ENCODE assay signal across 26 mouse cellular contexts in the genomic region with DNA sequence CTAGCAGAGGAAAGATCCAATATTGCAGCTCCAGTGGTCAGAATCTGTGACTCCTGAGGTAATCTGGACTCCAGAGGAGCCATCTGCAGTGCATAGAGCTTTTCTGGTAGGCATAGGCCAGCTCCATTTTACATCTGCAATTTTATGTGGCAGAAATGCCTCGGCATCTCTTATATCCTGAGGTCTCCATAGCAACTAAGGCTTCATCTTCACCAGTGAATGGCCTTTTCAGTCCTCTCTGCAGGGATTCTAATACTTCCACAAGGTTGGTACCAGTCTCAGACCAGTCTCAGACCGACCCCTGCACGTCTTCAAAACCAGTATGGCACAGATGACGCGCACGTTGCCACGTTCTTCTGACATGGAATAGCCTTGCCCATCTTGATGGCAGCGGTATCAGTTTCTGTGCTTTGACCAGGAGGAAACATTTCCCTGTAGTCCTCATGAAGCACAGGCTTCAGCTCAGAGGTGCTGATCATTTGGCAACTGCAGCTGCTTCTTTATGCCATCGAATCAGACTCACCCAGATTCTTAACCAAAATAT. TPM values are rescaled to one million over a fixed set of nuclear protein-coding genes. Genes with fewer than 3 reads are reported as not detected.
DNase-seq lines count a peak whose midpoint lies in the region; ATAC-seq lines count a peak whose summit lies in the region.
"Had no signal": no experiment of that assay in that cellular context is flagged by ENCODE, and none has a peak within 500 bp of the region (broad histone marks: within the 10 kb centered on the region; RNA-seq: fewer than 3 reads in every experiment).

No protein-coding gene starts in this region.

- no peak overlapping the region for H3K9ac ChIP-seq in kidney, embryonic 14.5 days (ENCODE audit: low read depth, low read length)
- H3K9ac ChIP-seq in midbrain, embryonic 15.5 days: no peak overlapping the region
- H3K9ac ChIP-seq: embryonic facial prominence, embryonic 15.5 days; hindbrain, embryonic 15.5 days; neural tube, embryonic 15.5 days had no signal

- H3K4me3 ChIP-seq in heart, embryonic 10.5 days: no peak overlapping the region
- H3K4me3 ChIP-seq in kidney, embryonic 14.5 days (ENCODE audit: low read length): no peak overlapping the region
- H3K4me3 ChIP-seq in midbrain, embryonic 15.5 days: no peak overlapping the region
- H3K4me3 ChIP-seq: embryonic facial prominence, embryonic 15.5 days; gastrocnemius, adult 2 months; hindbrain, embryonic 15.5 days; neural tube, embryonic 15.5 days had no signal

- H3K27me3 ChIP-seq in heart, embryonic 10.5 days (ENCODE audit: insufficient read depth, poor library complexity, severe bottlenecking): no peaks in the 10 kb centered on the region
- H3K27me3 ChIP-seq in kidney, embryonic 14.5 days (ENCODE audit: control insufficient read depth, insufficient read depth, low read length): no peaks in the 10 kb centered on the region
- H3K27me3 ChIP-seq in midbrain, embryonic 15.5 days (replicated peaks): no peaks in the 10 kb centered on the region
- H3K27me3 ChIP-seq: embryonic facial prominence, embryonic 15.5 days; hindbrain, embryonic 15.5 days; neural tube, embryonic 15.5 days; Patski had no signal

- no peak overlapping the region for H3K27ac ChIP-seq in heart, embryonic 10.5 days
- H3K27ac ChIP-seq in kidney, embryonic 14.5 days (ENCODE audit: low read depth, low read length): no peak overlapping the region
- peak overlapping the region; percentile 54; the same call in 1 of the 2 replicates for H3K27ac ChIP-seq in midbrain, embryonic 15.5 days
- H3K27ac ChIP-seq: embryonic facial prominence, embryonic 15.5 days; gastrocnemius, adult 2 months; hindbrain, embryonic 15.5 days; kidney, postnatal 0 days; neural tube, embryonic 15.5 days had no signal

- no peak for ATAC-seq in kidney, embryonic 14.5 days (ENCODE audit: low FRiP score, low TSS enrichment)
- peak; percentile 66; the same call in 1 of the 2 replicates for ATAC-seq in midbrain, embryonic 15.5 days (replicated peaks)
- ATAC-seq: Patski had no signal

- intact Hi-C loops in heart, postnatal 14 days (cut with DNase I): no loop called here

- peak; percentile 55 for DNase-seq in heart, embryonic 10.5 days (ENCODE audit: low spot score)
- no peak for DNase-seq in heart, postnatal 14 days
- DNase-seq in kidney, postnatal 10 days: peak; percentile 1
- DNase-seq in brain, embryonic 18.5 days (ENCODE audit: low read depth, low spot score): peak; percentile 8
- no peak for DNase-seq in urinary bladder, postnatal 14 days (ENCODE audit: low spot score)
- DNase-seq in T-cell, adult 2 months (ENCODE audit: low spot score): no peak
- DNase-seq: adrenal gland, adult 8-10 months; B cell, adult 2 months; cerebellum, adult 9-10 months; gastrocnemius, adult 2 months; kidney, adult 11 months; left cerebral cortex, postnatal 4 days; liver; lung, postnatal 10 days; right cerebral cortex, adult 18-20 months; right cerebral cortex, postnatal 4 days; thymus, adult 2 months had no signal

- no peak overlapping the region for H3K4me2 ChIP-seq in kidney, embryonic 14.5 days (replicated peaks; ENCODE audit: low read depth, low read length)
- no peak overlapping the region for H3K4me2 ChIP-seq in midbrain, embryonic 15.5 days
- H3K4me2 ChIP-seq: embryonic facial prominence, embryonic 15.5 days; heart, embryonic 11.5 days; hindbrain, embryonic 15.5 days; neural tube, embryonic 15.5 days had no signal

- 85% methylated on average over 9 of the region's 9 CpGs for WGBS in heart, embryonic 10.5 days
- 93% methylated on average over 9 of the region's 9 CpGs for WGBS in kidney, embryonic 14.5 days
- WGBS in midbrain, embryonic 15.5 days: 69% methylated on average over 9 of the region's 9 CpGs

- no peaks in the 10 kb centered on the region for H3K36me3 ChIP-seq in heart, embryonic 10.5 days
- H3K36me3 ChIP-seq in kidney, embryonic 14.5 days (ENCODE audit: control insufficient read depth, insufficient read depth, low read length): no peaks in the 10 kb centered on the region
- H3K36me3 ChIP-seq in midbrain, embryonic 15.5 days (replicated peaks): no peaks in the 10 kb centered on the region
- H3K36me3 ChIP-seq: embryonic facial prominence, embryonic 15.5 days; G1E; hindbrain, embryonic 15.5 days; neural tube, embryonic 15.5 days had no signal

- H3K4me1 ChIP-seq in heart, embryonic 10.5 days: no peaks in the 10 kb centered on the region
- H3K4me1 ChIP-seq in kidney, embryonic 14.5 days (ENCODE audit: control insufficient read depth, insufficient read depth, low read length): no peaks in the 10 kb centered on the region
- H3K4me1 ChIP-seq in midbrain, embryonic 15.5 days: 0 out of 2 replicates have a peak, but pooled peaks cover 3% of the 10 kb centered on the region
- H3K4me1 ChIP-seq: embryonic facial prominence, embryonic 15.5 days; neural tube, embryonic 15.5 days had no signal

- no peaks in the 10 kb centered on the region for H3K9me3 ChIP-seq in heart, embryonic 10.5 days
- H3K9me3 ChIP-seq in kidney, embryonic 14.5 days (ENCODE audit: control insufficient read depth, low read length): no peaks in the 10 kb centered on the region
- H3K9me3 ChIP-seq in midbrain, embryonic 15.5 days: no peaks in the 10 kb centered on the region
- H3K9me3 ChIP-seq: embryonic facial prominence, embryonic 15.5 days; hindbrain, embryonic 15.5 days; neural tube, embryonic 15.5 days had no signal

RNA-seq across cellular contexts. Expression of gene Stx16, which starts 42.8 kb away (rescaled TPM):
- 10.1 and 11.9 TPM in 2 replicates for polyA plus RNA-seq in heart, embryonic 10.5 days (2016; fragmentation: Nextera tagmentation; extraction: Ambion mirVana)
- total RNA-seq in heart, postnatal 14 days (2021): 10 to 100 TPM; 25.9 to 30.0 TPM
- 9.0 and 10.1 TPM in 2 replicates for polyA plus RNA-seq in kidney, embryonic 14.5 days (2014; fragmentation: Nextera tagmentation; extraction: Ambion mirVana)
- 15.2 and 16.7 TPM in 2 replicates for polyA plus RNA-seq in midbrain, embryonic 15.5 days (2015; fragmentation: Nextera tagmentation; extraction: Ambion mirVana)

Comparison
In these comparisons a context has a peak if more than half of its experiments do, and no peak if none do; other contexts are left out.
1. DNase-seq: peak in heart, embryonic 10.5 days (single experiment), kidney, postnatal 10 days (single experiment) and brain, embryonic 18.5 days (single experiment); none in heart, postnatal 14 days (0 of 2), urinary bladder, postnatal 14 days (single experiment) and T-cell, adult 2 months (single experiment).